Comparison of ENCODE assay signal across 16 mouse cellular contexts in the genomic region with DNA sequence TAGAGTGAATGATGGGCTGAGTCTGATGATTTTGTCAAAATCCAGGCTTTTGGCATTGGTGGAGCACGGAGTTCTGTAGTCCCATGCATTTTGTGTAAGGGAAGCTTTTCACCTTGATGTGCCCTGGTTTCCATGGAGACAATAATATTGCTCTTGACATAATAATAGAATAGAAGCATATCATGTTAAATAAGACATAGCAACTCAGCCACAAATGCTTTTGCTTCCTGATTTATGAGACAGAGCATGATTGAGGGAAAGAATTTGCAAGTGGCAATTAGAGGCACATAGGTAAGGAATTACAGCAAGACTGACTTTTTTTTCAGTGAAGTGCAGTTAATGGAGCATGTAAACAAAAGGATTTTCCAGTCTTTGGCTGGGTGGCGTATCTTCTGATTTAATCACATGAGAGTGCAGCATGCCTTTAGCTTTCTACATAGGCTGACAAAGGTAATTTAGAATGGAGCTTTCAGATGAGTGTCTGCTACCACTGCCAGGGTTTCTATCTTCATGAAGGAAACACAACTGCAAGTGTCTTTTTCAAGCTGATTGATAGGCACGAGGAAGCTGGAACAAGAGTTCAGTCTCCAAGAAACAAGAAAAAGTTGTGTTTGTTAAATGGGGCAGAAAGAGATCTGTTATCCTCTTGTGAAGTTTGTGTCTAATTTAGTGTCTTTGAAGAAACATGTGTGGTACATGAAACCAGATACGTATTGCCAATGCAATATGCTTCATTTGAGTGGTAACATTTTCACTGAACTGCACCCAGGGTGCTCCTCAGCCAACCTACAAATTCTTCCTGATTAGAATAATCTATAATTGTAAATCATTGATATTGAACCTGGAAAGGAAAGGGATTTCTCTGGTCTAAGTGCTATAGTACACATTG.
DNase-seq lines count a peak whose midpoint lies in the region; ATAC-seq and TF ChIP-seq lines count a peak whose summit lies in the region.
"Had no signal": no experiment of that assay in that cellular context is flagged by ENCODE, and none has a peak within 500 bp of the region (broad histone marks: within the 10 kb centered on the region; RNA-seq: fewer than 3 reads in every experiment).

No protein-coding gene starts in this region.

- no peak overlapping the region for H3K27ac ChIP-seq in kidney, postnatal 0 days
- no peak overlapping the region for H3K27ac ChIP-seq in kidney, adult 2 months (ENCODE audit: insufficient read depth, low read depth, low read length)
- H3K27ac ChIP-seq in forebrain, embryonic 14.5 days (ENCODE audit: low read depth, low read length), result no peak overlapping the region
- H3K27ac ChIP-seq in neural tube, embryonic 12.5 days, result no peak overlapping the region
- H3K27ac ChIP-seq: intestine, embryonic 15.5 days; liver, embryonic 12.5 days; midbrain, embryonic 12.5 days had no signal

- no peak overlapping the region for H3K9ac ChIP-seq in kidney, postnatal 0 days (ENCODE audit: low read depth, low read length)
- no peak overlapping the region for H3K9ac ChIP-seq in forebrain, embryonic 14.5 days (ENCODE audit: low read length)
- no peak overlapping the region for H3K9ac ChIP-seq in neural tube, embryonic 12.5 days
- H3K9ac ChIP-seq: intestine, embryonic 15.5 days; liver, embryonic 12.5 days; midbrain, embryonic 12.5 days had no signal

- TF ChIP-seq POLR2A in kidney, adult 2 months (IDR thresholded peaks at IDR 0.05; ENCODE audit: low read depth, low read length), result no peak

- intact Hi-C loops in left cerebral cortex, postnatal 4 days (cut with DNase I), result no loop called here
- intact Hi-C loops in left cerebral cortex, postnatal 10 days (cut with DNase I), result no loop called here

- no peaks in the 10 kb centered on the region for H3K9me3 ChIP-seq in kidney, postnatal 0 days (replicated peaks; ENCODE audit: low read length)
- H3K9me3 ChIP-seq in forebrain, embryonic 14.5 days (replicated peaks; ENCODE audit: control insufficient read depth, low read length), result no peaks in the 10 kb centered on the region
- H3K9me3 ChIP-seq in neural tube, embryonic 12.5 days, result no peaks in the 10 kb centered on the region
- H3K9me3 ChIP-seq: intestine, embryonic 15.5 days; liver, embryonic 12.5 days; midbrain, embryonic 12.5 days had no signal

- no peaks in the 10 kb centered on the region for H3K27me3 ChIP-seq in kidney, postnatal 0 days (ENCODE audit: insufficient read depth, low read length)
- no peaks in the 10 kb centered on the region for H3K27me3 ChIP-seq in kidney, adult 2 months (replicated peaks; ENCODE audit: control insufficient read depth, insufficient read depth, low read length)
- H3K27me3 ChIP-seq in forebrain, embryonic 14.5 days (replicated peaks; ENCODE audit: control insufficient read depth, insufficient read depth, low read length), result no peaks in the 10 kb centered on the region
- H3K27me3 ChIP-seq in neural tube, embryonic 12.5 days (replicated peaks), result no peaks in the 10 kb centered on the region
- H3K27me3 ChIP-seq: CH12.LX; intestine, embryonic 15.5 days; liver, embryonic 12.5 days; midbrain, embryonic 12.5 days had no signal

- no peak overlapping the region for H3K4me2 ChIP-seq in kidney, postnatal 0 days (ENCODE audit: low read length)
- H3K4me2 ChIP-seq in forebrain, embryonic 14.5 days (ENCODE audit: low read length), result no peak overlapping the region
- H3K4me2 ChIP-seq in neural tube, embryonic 12.5 days (replicated peaks), result no peak overlapping the region
- H3K4me2 ChIP-seq: intestine, embryonic 15.5 days; liver, embryonic 12.5 days; midbrain, embryonic 12.5 days had no signal

- H3K36me3 ChIP-seq in kidney, postnatal 0 days (ENCODE audit: insufficient read depth, low read length), result no peaks in the 10 kb centered on the region
- H3K36me3 ChIP-seq in kidney, adult 2 months (ENCODE audit: control insufficient read depth, insufficient read depth, low read length), result no peaks in the 10 kb centered on the region
- H3K36me3 ChIP-seq in forebrain, embryonic 14.5 days (ENCODE audit: control insufficient read depth, insufficient read depth, low read length), result no peaks in the 10 kb centered on the region
- H3K36me3 ChIP-seq in neural tube, embryonic 12.5 days, result no peaks in the 10 kb centered on the region
- H3K36me3 ChIP-seq: intestine, embryonic 15.5 days; liver, embryonic 12.5 days; midbrain, embryonic 12.5 days had no signal

- no peaks in the 10 kb centered on the region for H3K4me1 ChIP-seq in kidney, postnatal 0 days (replicated peaks; ENCODE audit: insufficient read depth, low read length)
- H3K4me1 ChIP-seq in kidney, adult 2 months (ENCODE audit: control insufficient read depth, insufficient read depth, low read length), result no peaks in the 10 kb centered on the region
- H3K4me1 ChIP-seq in forebrain, embryonic 14.5 days (ENCODE audit: control insufficient read depth, insufficient read depth, low read length), result no peaks in the 10 kb centered on the region
- H3K4me1 ChIP-seq in neural tube, embryonic 12.5 days, result 0 out of 2 replicates have a peak, but pooled peaks cover 8% of the 10 kb centered on the region
- H3K4me1 ChIP-seq: intestine, embryonic 15.5 days; liver, embryonic 12.5 days; midbrain, embryonic 12.5 days had no signal

- WGBS in kidney, postnatal 0 days, result 40% methylated on average over 4 of the region's 4 CpGs
- WGBS in kidney, adult 2 months, result 27% methylated on average over 4 of the region's 4 CpGs
- WGBS in forebrain, embryonic 14.5 days, result 34% methylated on average over 4 of the region's 4 CpGs
- 24% methylated on average over 4 of the region's 4 CpGs for WGBS in neural tube, embryonic 12.5 days

- DNase-seq in kidney, postnatal 0 days (ENCODE audit: low spot score), result peak; percentile 63
- no peak for DNase-seq in kidney, adult 2 months
- peak; percentile 62 for DNase-seq in embryo, embryonic 10.5 days (ENCODE audit: low spot score)
- DNase-seq in forebrain, embryonic 14.5 days (ENCODE audit: low spot score), result peak; percentile 44
- DNase-seq in urinary bladder, adult 2 months (ENCODE audit: low spot score), result no peak
- DNase-seq in left cerebral cortex, postnatal 4 days, result no peak
- no peak for DNase-seq in left cerebral cortex, postnatal 10 days (ENCODE audit: extremely low spot score in 1 of 2, low spot score in 2 of 2)
- DNase-seq: cerebellum, postnatal 14 days; heart, adult 18-20 months; heart, postnatal 10 days; right cerebral cortex, postnatal 14 days had no signal

- no peak for TF ChIP-seq CTCF in kidney, postnatal 0 days (IDR thresholded peaks at IDR 0.05; ENCODE audit: low read depth)
- TF ChIP-seq CTCF in kidney, adult 2 months (conservative IDR thresholded peaks at IDR 0.05; ENCODE audit: insufficient read depth, insufficient read length, low read depth, low read length), result no peak

- ATAC-seq in kidney, postnatal 0 days (replicated peaks; ENCODE audit: low FRiP score, low read depth), result peak; percentile 29; the same call in 1 of the 2 replicates
- ATAC-seq in forebrain, embryonic 14.5 days, result no peak; the same call in 1 of the 2 replicates
- peak; percentile 84 for ATAC-seq in neural tube, embryonic 12.5 days (ENCODE audit: low FRiP score, low read depth)
- ATAC-seq: intestine, embryonic 15.5 days; liver, embryonic 12.5 days had no signal

- H3K4me3 ChIP-seq in kidney, postnatal 0 days (replicated peaks; ENCODE audit: low read depth, low read length), result no peak overlapping the region
- no peak overlapping the region for H3K4me3 ChIP-seq in kidney, adult 2 months (ENCODE audit: insufficient read depth, low read depth, low read length)
- no peak overlapping the region for H3K4me3 ChIP-seq in forebrain, embryonic 14.5 days (ENCODE audit: low read depth, low read length)
- H3K4me3 ChIP-seq in neural tube, embryonic 12.5 days, result no peak overlapping the region
- H3K4me3 ChIP-seq: intestine, embryonic 15.5 days; liver, embryonic 12.5 days; midbrain, embryonic 12.5 days had no signal

Comparison
In these comparisons a context has a peak if more than half of its experiments do, and no peak if none do; other contexts are left out.
1. DNase-seq: peak in kidney, postnatal 0 days (single experiment), embryo, embryonic 10.5 days (single experiment) and forebrain, embryonic 14.5 days (single experiment); none in kidney, adult 2 months (single experiment), urinary bladder, adult 2 months (single experiment), left cerebral cortex, postnatal 4 days (single experiment) and left cerebral cortex, postnatal 10 days (0 of 2).